Mouse (Mus musculus) midbrain, embryonic 10.5 days (tissue): ENCODE data around the gene Enpp3. TPM values are rescaled to one million over a fixed set of nuclear protein-coding genes. Genes with fewer than 3 reads are reported as not detected.

ENCODE experiments used
- DNase-seq: peaks from one replicate; pipeline ENCODE4 v3.0.0-alpha.2; 2017; ENCODE audit warnings: low spot score
- H3K27ac ChIP-seq: fragments of 300-500 bp; sonication (generic); replicated peaks from 2 replicates; pipeline ENCODE4 v1.5.1; 2016; ENCODE audit warnings: mild to moderate bottlenecking
- H3K27me3 ChIP-seq: fragments of 300-500 bp; sonication (generic); 2 replicates; pipeline ENCODE4 v1.6.1; 2016; ENCODE audit warnings: low read depth, mild to moderate bottlenecking; ENCODE audit not compliant: poor library complexity, severe bottlenecking
- H3K36me3 ChIP-seq: fragments of 300-500 bp; sonication (generic); 2 replicates; pipeline ENCODE4 v1.6.1; 2016; ENCODE audit warnings: mild to moderate bottlenecking, moderate library complexity
- H3K4me1 ChIP-seq: fragments of 300-500 bp; sonication (generic); 2 replicates; pipeline ENCODE4 v1.6.1; 2016
- H3K4me3 ChIP-seq: fragments of 300-500 bp; sonication (generic); 2 replicates; pipeline ENCODE4 v1.5.1; 2016; ENCODE audit warnings: mild to moderate bottlenecking, moderate library complexity
- H3K9me3 ChIP-seq: fragments of 300-500 bp; sonication (generic); replicated peaks from 2 replicates; pipeline ENCODE4 v1.6.1; 2016; ENCODE audit warnings: mild to moderate bottlenecking
- WGBS: fragments of 180-500 bp; shearing (Covaris S2); methylation state at CpG from one replicate; pipeline ENCODE4 v1.1.7; 2016; 5-methylcytosine and 5-hydroxymethylcytosine counted together
- polyA plus RNA-seq: library from polyadenylated mRNA; unstranded; fragments of >200 nt; fragmentation: Nextera tagmentation; extraction: Ambion mirVana; gene quantifications from 2 replicates; pipeline ENCODE4 v1.2.1, GENCODE M21; 2016

The Enpp3 gene
- polyA plus RNA-seq, 1 experiment from 2014 or later = 7.7 TPM

GRCm38 (mm10) chr10:24832306-24832705, 10.3 kb downstream of the Enpp3 start:
- DNase-seq = no peak
- Histone ChIP-seq H3K9me3 (no peaks in the 10 kb centered on the region), H3K27me3 (no peaks in the 10 kb centered on the region), H3K27ac (no peak overlapping the region), H3K4me1 (peaks cover 32% of the 10 kb centered on the region), H3K36me3 (no peaks in the 10 kb centered on the region), H3K4me3 (no peak overlapping the region)
- WGBS = 95% methylated on average over 9 of the region's 9 CpGs

- H3K27ac ChIP-seq = no peak overlapping the region
- H3K36me3 ChIP-seq = no peaks in the 10 kb centered on the region
- no peak for DNase-seq
- no peaks in the 10 kb centered on the region for H3K9me3 ChIP-seq
- H3K27me3 ChIP-seq = no peaks in the 10 kb centered on the region
- no peak overlapping the region for H3K4me3 ChIP-seq
- WGBS = 79% methylated on average over 14 of the region's 15 CpGs
- H3K4me1 ChIP-seq = peaks cover 29% of the 10 kb centered on the region
These were observed 11.1 kb downstream of the Enpp3 start for GRCm38 (mm10) chr10:24831377-24832095.

GRCm38 (mm10) chr10:24830448-24830847, 12.2 kb downstream of the Enpp3 start:
- WGBS = 89% methylated on average over 5 of the region's 5 CpGs
- Histone ChIP-seq H3K4me3 (no peak overlapping the region), H3K9me3 (no peaks in the 10 kb centered on the region), H3K27me3 (no peaks in the 10 kb centered on the region), H3K4me1 (peaks cover 29% of the 10 kb centered on the region), H3K27ac (no peak overlapping the region), H3K36me3 (no peaks in the 10 kb centered on the region)
- DNase-seq = no peak

GRCm38 (mm10) chr10:24828136-24828535, 14.5 kb downstream of the Enpp3 start:
- 90% methylated on average over 4 of the region's 4 CpGs for WGBS
- no peak for DNase-seq
- H3K9me3 ChIP-seq = no peaks in the 10 kb centered on the region
- no peaks in the 10 kb centered on the region for H3K27me3 ChIP-seq
- no peak overlapping the region for H3K27ac ChIP-seq
- H3K36me3 ChIP-seq = peaks cover 8% of the 10 kb centered on the region
- H3K4me3 ChIP-seq = no peak overlapping the region
- peaks cover 18% of the 10 kb centered on the region for H3K4me1 ChIP-seq

GRCm38 (mm10) chr10:24826130-24826529, 16.5 kb downstream of the Enpp3 start:
- no peaks in the 10 kb centered on the region for H3K9me3 ChIP-seq
- peaks cover 13% of the 10 kb centered on the region for H3K4me1 ChIP-seq
- peak; percentile 40 for DNase-seq
- WGBS = 16% methylated on average over 6 of the region's 6 CpGs
- H3K27ac ChIP-seq = peak overlapping the region; percentile 59
- no peak overlapping the region for H3K4me3 ChIP-seq
- no peaks in the 10 kb centered on the region for H3K27me3 ChIP-seq
- peaks cover 8% of the 10 kb centered on the region for H3K36me3 ChIP-seq

- Histone ChIP-seq H3K27me3 (no peaks in the 10 kb centered on the region), H3K4me3 (no peak overlapping the region), H3K9me3 (no peaks in the 10 kb centered on the region), H3K27ac (peak overlapping the region; percentile 59), H3K4me1 (peaks cover 13% of the 10 kb centered on the region), H3K36me3 (peaks cover 8% of the 10 kb centered on the region)
- 89% methylated on average over 7 of the region's 7 CpGs for WGBS
- no peak for DNase-seq
These were observed 17.1 kb downstream of the Enpp3 start for GRCm38 (mm10) chr10:24825456-24826081.

- Histone ChIP-seq H3K27me3 (no peaks in the 10 kb centered on the region), H3K36me3 (peaks cover 18% of the 10 kb centered on the region), H3K4me3 (no peak overlapping the region), H3K4me1 (peaks cover 13% of the 10 kb centered on the region), H3K9me3 (no peaks in the 10 kb centered on the region), H3K27ac (no peak overlapping the region)
- DNase-seq = no peak
- WGBS = 94% methylated on average over 8 of the region's 8 CpGs
These were observed 18.0 kb downstream of the Enpp3 start for GRCm38 (mm10) chr10:24824621-24825020.

- Histone ChIP-seq H3K9me3 (no peaks in the 10 kb centered on the region), H3K27ac (no peak overlapping the region), H3K36me3 (peaks cover 18% of the 10 kb centered on the region), H3K27me3 (no peaks in the 10 kb centered on the region), H3K4me3 (no peak overlapping the region), H3K4me1 (peaks cover 13% of the 10 kb centered on the region)
- DNase-seq = no peak
- 89% methylated on average over 16 of the region's 16 CpGs for WGBS
These were observed 18.7 kb downstream of the Enpp3 start for GRCm38 (mm10) chr10:24823697-24824535.

- DNase-seq = no peak
- no peak overlapping the region for H3K27ac ChIP-seq
These were observed 19.4 kb downstream of the Enpp3 start for GRCm38 (mm10) chr10:24823265-24823664.

GRCm38 (mm10) chr10:24822842-24823241, 19.8 kb downstream of the Enpp3 start:
- Histone ChIP-seq H3K4me1 (peaks cover 13% of the 10 kb centered on the region), H3K36me3 (peaks cover 18% of the 10 kb centered on the region), H3K27me3 (no peaks in the 10 kb centered on the region), H3K27ac (no peak overlapping the region), H3K9me3 (no peaks in the 10 kb centered on the region), H3K4me3 (no peak overlapping the region)
- no peak for DNase-seq
- WGBS = 100% methylated on average over 1 of the region's 1 CpGs

More at GRCm38 (mm10) chr10:24823265-24823664, 19.4 kb downstream of the Enpp3 start:
- Histone ChIP-seq H3K36me3 (peaks cover 18% of the 10 kb centered on the region), H3K4me3 (no peak overlapping the region), H3K4me1 (peaks cover 13% of the 10 kb centered on the region), H3K9me3 (no peaks in the 10 kb centered on the region), H3K27me3 (no peaks in the 10 kb centered on the region)
- WGBS = 73% methylated on average over 1 of the region's 1 CpGs

GRCm38 (mm10) chr10:24821990-24822676, 20.5 kb downstream of the Enpp3 start:
- 85% methylated on average over 4 of the region's 4 CpGs for WGBS
- H3K4me3 ChIP-seq = no peak overlapping the region
- H3K9me3 ChIP-seq = no peaks in the 10 kb centered on the region
- DNase-seq = no peak
- no peak overlapping the region for H3K27ac ChIP-seq
- H3K27me3 ChIP-seq = no peaks in the 10 kb centered on the region
- H3K4me1 ChIP-seq = peaks cover 13% of the 10 kb centered on the region
- peaks cover 24% of the 10 kb centered on the region for H3K36me3 ChIP-seq

GRCm38 (mm10) chr10:24819526-24819925, 23.1 kb downstream of the Enpp3 start:
- no peaks in the 10 kb centered on the region for H3K27me3 ChIP-seq
- 62% methylated on average over 3 of the region's 3 CpGs for WGBS
- H3K9me3 ChIP-seq = no peaks in the 10 kb centered on the region
- H3K36me3 ChIP-seq = peaks cover 30% of the 10 kb centered on the region
- DNase-seq = no peak
- H3K4me3 ChIP-seq = no peak overlapping the region
- H3K27ac ChIP-seq = no peak overlapping the region
- no peaks in the 10 kb centered on the region for H3K4me1 ChIP-seq
